ENCODE assay signal across 8 mouse cellular contexts in the genomic region with DNA sequence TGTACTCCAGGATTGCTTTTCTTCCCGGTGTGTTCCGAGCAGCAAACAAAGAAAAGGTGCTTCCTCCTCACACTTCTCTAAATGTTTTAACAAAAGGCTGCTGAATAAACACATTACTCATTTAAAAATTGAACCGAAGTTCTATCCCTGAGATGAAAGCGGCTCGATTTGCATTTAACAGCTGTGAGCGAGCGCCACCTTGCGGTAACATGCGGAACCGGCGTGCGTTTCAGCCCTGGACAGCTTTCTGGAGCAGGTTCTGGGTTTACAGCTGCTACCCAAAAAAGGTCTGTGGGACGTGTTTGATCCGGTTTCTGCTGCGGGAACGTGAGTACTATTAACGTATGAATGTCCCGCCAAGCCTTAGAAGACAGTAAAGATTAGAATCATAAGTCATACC. TPM values are rescaled to one million over a fixed set of nuclear protein-coding genes. Genes with fewer than 3 reads are reported as not detected.
DNase-seq lines count a peak whose midpoint lies in the region; ATAC-seq lines count a peak whose summit lies in the region.

No protein-coding gene starts in this region.

- peaks cover 93% of the 10 kb centered on the region for H3K27me3 ChIP-seq in embryonic facial prominence, embryonic 10.5 days (replicated peaks; ENCODE audit: low read depth, poor library complexity, severe bottlenecking)
- peaks cover 66% of the 10 kb centered on the region for H3K27me3 ChIP-seq in limb, embryonic 12.5 days
- peaks cover 23% of the 10 kb centered on the region; the same call in 1 of the 2 replicates for H3K27me3 ChIP-seq in midbrain, embryonic 14.5 days (ENCODE audit: control insufficient read depth, insufficient read depth, low read length)
- peaks cover 48% of the 10 kb centered on the region for H3K27me3 ChIP-seq in stomach, embryonic 16.5 days (ENCODE audit: control insufficient read depth, insufficient read depth, low read length)

- no peak for ATAC-seq in cerebellum, adult (ENCODE audit: insufficient number of reproducible peaks, low FRiP score, low TSS enrichment)
- no peak for ATAC-seq in limb, embryonic 12.5 days (ENCODE audit: insufficient number of reproducible peaks, insufficient read depth, low FRiP score, low TSS enrichment, low read depth)
- ATAC-seq in midbrain, embryonic 14.5 days (ENCODE audit: low FRiP score, low TSS enrichment): no peak
- no peak; the same call in 1 of the 2 replicates for ATAC-seq in stomach, embryonic 16.5 days (ENCODE audit: insufficient read depth, low FRiP score)

- peak overlapping the region; percentile 98 for H3K4me2 ChIP-seq in limb, embryonic 12.5 days
- peak overlapping the region; percentile 92 for H3K4me2 ChIP-seq in midbrain, embryonic 14.5 days (ENCODE audit: low read length)
- peak overlapping the region; percentile 37 for H3K4me2 ChIP-seq in stomach, embryonic 16.5 days (ENCODE audit: low read depth, low read length)

- H3K9ac ChIP-seq in limb, embryonic 12.5 days (replicated peaks): no peak overlapping the region
- H3K9ac ChIP-seq in midbrain, embryonic 14.5 days (replicated peaks; ENCODE audit: low read length): peak overlapping the region; percentile 75; the same call in 1 of the 2 replicates
- no peak overlapping the region for H3K9ac ChIP-seq in stomach, embryonic 16.5 days (ENCODE audit: low read length)

- peaks cover 49% of the 10 kb centered on the region for H3K4me1 ChIP-seq in embryonic facial prominence, embryonic 10.5 days
- peaks cover 34% of the 10 kb centered on the region for H3K4me1 ChIP-seq in limb, embryonic 12.5 days (replicated peaks)
- peaks cover 19% of the 10 kb centered on the region for H3K4me1 ChIP-seq in midbrain, embryonic 14.5 days (ENCODE audit: control insufficient read depth, insufficient read depth, low read length)
- peaks cover 10% of the 10 kb centered on the region for H3K4me1 ChIP-seq in stomach, embryonic 16.5 days (ENCODE audit: control insufficient read depth, insufficient read depth, low read length)

- no peaks in the 10 kb centered on the region for H3K9me3 ChIP-seq in embryonic facial prominence, embryonic 10.5 days
- H3K9me3 ChIP-seq in limb, embryonic 12.5 days: no peaks in the 10 kb centered on the region
- no peaks in the 10 kb centered on the region for H3K9me3 ChIP-seq in midbrain, embryonic 14.5 days (ENCODE audit: control insufficient read depth, low read length)
- no peaks in the 10 kb centered on the region for H3K9me3 ChIP-seq in stomach, embryonic 16.5 days (replicated peaks; ENCODE audit: control insufficient read depth, low read length)

- under 1% methylated on average over 18 of the region's 18 CpGs for WGBS in embryonic facial prominence, embryonic 10.5 days
- under 1% methylated on average over 18 of the region's 18 CpGs for WGBS in limb, embryonic 12.5 days
- under 1% methylated on average over 18 of the region's 18 CpGs for WGBS in midbrain, embryonic 14.5 days
- WGBS in stomach, embryonic 16.5 days: under 1% methylated on average over 18 of the region's 18 CpGs

- H3K36me3 ChIP-seq in embryonic facial prominence, embryonic 10.5 days (replicated peaks): no peaks in the 10 kb centered on the region
- H3K36me3 ChIP-seq in limb, embryonic 12.5 days: no peaks in the 10 kb centered on the region
- H3K36me3 ChIP-seq in midbrain, embryonic 14.5 days (ENCODE audit: control insufficient read depth, insufficient read depth, low read length): no peaks in the 10 kb centered on the region
- no peaks in the 10 kb centered on the region for H3K36me3 ChIP-seq in stomach, embryonic 16.5 days (ENCODE audit: control insufficient read depth, insufficient read depth, low read length)

- peak; percentile 81 for DNase-seq in cerebellum, adult 11 months
- peak; percentile 89 for DNase-seq in embryonic facial prominence, embryonic 10.5 days (ENCODE audit: low spot score)
- DNase-seq in heart, adult 8-10 months (ENCODE audit: low spot score): peak; percentile 68
- DNase-seq in kidney, adult 9 months: peak; percentile 78
- peak; percentile 95 for DNase-seq in midbrain, embryonic 14.5 days

- H3K27ac ChIP-seq in embryonic facial prominence, embryonic 10.5 days (replicated peaks): no peak overlapping the region
- H3K27ac ChIP-seq in limb, embryonic 12.5 days: no peak overlapping the region
- peak overlapping the region; percentile 3; the same call in 1 of the 2 replicates for H3K27ac ChIP-seq in midbrain, embryonic 14.5 days (replicated peaks; ENCODE audit: low read depth, low read length)
- H3K27ac ChIP-seq in stomach, embryonic 16.5 days (ENCODE audit: low read length): no peak overlapping the region

- peak overlapping the region; percentile 74 for H3K4me3 ChIP-seq in embryonic facial prominence, embryonic 10.5 days
- peak overlapping the region; percentile 63 for H3K4me3 ChIP-seq in limb, embryonic 12.5 days (replicated peaks)
- peak overlapping the region; percentile 66 for H3K4me3 ChIP-seq in midbrain, embryonic 14.5 days (replicated peaks; ENCODE audit: low read depth, low read length)
- H3K4me3 ChIP-seq in stomach, embryonic 16.5 days (replicated peaks; ENCODE audit: low read length): peak overlapping the region; percentile 18

RNA-seq across cellular contexts. Expression of a gene that starts 1.9 kb away (rescaled TPM):
- polyA plus RNA-seq in embryonic facial prominence, embryonic 10.5 days (2016; fragmentation: Nextera tagmentation; extraction: Ambion mirVana): 0.33 and 0.72 TPM in 2 replicates
- under 1 TPM; 0.03 to 0.12 (median 0.07) TPM for total RNA-seq in heart, adult 8-10 months (2022)
- 4.0 and 4.7 TPM in 2 replicates for polyA plus RNA-seq in limb, embryonic 12.5 days (2016; fragmentation: Nextera tagmentation; extraction: Ambion mirVana)
- polyA plus RNA-seq in midbrain, embryonic 14.5 days (2014; fragmentation: Nextera tagmentation; extraction: Ambion mirVana): 15.7 and 17.2 TPM in 2 replicates
- 0.24 and 0.26 TPM in 2 replicates for polyA plus RNA-seq in stomach, embryonic 16.5 days (2015; fragmentation: Nextera tagmentation; extraction: Ambion mirVana)

Comparison
In these comparisons a context has a peak if more than half of its experiments do, and no peak if none do; other contexts are left out.
1. H3K4me3 ChIP-seq: peak in every context shown above with its lines; median percentile 74 in embryonic facial prominence, embryonic 10.5 days; 66 in midbrain, embryonic 14.5 days; 63 in limb, embryonic 12.5 days; 18 in stomach, embryonic 16.5 days.
2. H3K4me2 ChIP-seq: peak in every context shown above with its lines; median percentile 98 in limb, embryonic 12.5 days; 92 in midbrain, embryonic 14.5 days; 37 in stomach, embryonic 16.5 days.